Mouse (Mus musculus) adrenal gland, adult (tissue): ENCODE measurements around the gene Ctag2.

Source experiments
- DNase-seq, 2 experiments: peaks; one replicate each; pipeline ENCODE4 v3.0.0; 2022 to 2023; ENCODE audit warnings: low spot score in 1 of 2; ENCODE audit not compliant: inconsistent age in 2 of 2

Ctag2 gene

DNA sequence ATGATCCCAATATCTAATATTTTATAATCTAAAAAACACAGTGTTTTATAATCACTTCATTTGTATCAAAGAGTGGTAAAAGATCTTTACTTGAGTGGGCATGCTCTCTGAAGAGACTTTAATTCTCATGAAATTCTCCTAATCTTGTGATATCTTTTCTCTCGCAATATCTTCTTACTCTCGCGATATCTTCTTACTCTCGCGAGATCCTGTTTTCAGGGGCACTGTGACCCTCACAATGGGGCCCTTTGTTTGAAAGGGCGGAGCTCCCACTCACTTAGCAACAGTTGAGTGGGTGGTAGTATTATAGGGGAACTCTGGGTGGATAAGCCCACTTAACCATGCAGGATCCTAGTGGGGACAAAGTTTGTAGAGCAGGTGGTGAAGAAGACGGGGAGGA lies at the start of gene Ctag2:
Ctag2 (plus strand) TSS at position 301 of the 400 bp plus-strand sequence.
- DNase-seq: no peak
